Mouse (Mus musculus) adrenal gland, postnatal 0 days (tissue): ENCODE measurements around the gene Shisa4. TPM values are rescaled to one million over a fixed set of nuclear protein-coding genes. Genes with fewer than 3 reads are reported as not detected.

Source experiments
- polyA plus RNA-seq: library from polyadenylated mRNA; unstranded; fragments of >200 nt; fragmentation: Nextera tagmentation; extraction: Ambion mirVana; gene quantifications from 2 replicates; pipeline ENCODE4 v1.2.1, GENCODE M21; 2015

Shisa4 gene
- polyA plus RNA-seq, result 38.7 and 44.2 TPM in 2 replicates

GRCm38 (mm10) chr1:135374868-135375581 is at the start of gene Shisa4:
Gene Shisa4 (minus strand): TSS chr1:135375237.

GRCm38 (mm10) chr1:135324571-135324970 is 50.5 kb downstream of the Shisa4 start, which contains the start of gene Lmod1:
Gene Lmod1 (plus strand): TSS chr1:135324807.

Other genes starting within 250 kb of the Shisa4 start
- 0.71 and 1.9 TPM in 2 replicates for gene Ptpn7, start 242.5 kb downstream of the Shisa4 start, polyA plus RNA-seq
- 66.8 and 98.3 TPM in 2 replicates for gene Arl8a, start 228.4 kb downstream of the Shisa4 start, polyA plus RNA-seq
- 0.91 and 1.8 TPM in 2 replicates for gene Gpr37l1, start 207.6 kb downstream of the Shisa4 start, polyA plus RNA-seq
- 0.55 and 1.1 TPM in 2 replicates for gene Elf3, start 116.7 kb downstream of the Shisa4 start, polyA plus RNA-seq
- 31.2 and 47.1 TPM in 2 replicates for gene Rnpep, start 91.2 kb downstream of the Shisa4 start, polyA plus RNA-seq
- 243 and 312 TPM in 2 replicates for gene Timm17a, start 61.5 kb downstream of the Shisa4 start, polyA plus RNA-seq
- 0.32 and 0.50 TPM in 2 replicates for gene Lmod1, start 50.4 kb downstream of the Shisa4 start, polyA plus RNA-seq
- 33.5 and 41.3 TPM in 2 replicates for gene Ipo9, start 55.3 kb upstream of the Shisa4 start, polyA plus RNA-seq
- 10.4 and 11.8 TPM in 2 replicates for gene Nav1, start 232.1 kb upstream of the Shisa4 start, polyA plus RNA-seq